Mouse (Mus musculus): Measurements from ENCODE around the gene Prcc.
"Not testable (repeated sequence)": the region's sequence is repeated elsewhere in the genome, so short reads cannot be mapped to it uniquely, and the experiment has no call there.

Gene Prcc

GRCm38 (mm10) chr3:87905880-87906485 lies 20.6 kb upstream of the Prcc start, which contains the start of gene Hdgf:
Gene Hdgf (plus strand): TSS chr3:87906321.
- peak; percentile 95 for DNase-seq (ENCODE audit: low spot score)

- no peak for DNase-seq (ENCODE audit: low spot score)
These were observed 18.4 kb upstream of the Prcc start for GRCm38 (mm10) chr3:87903821-87904220.

DNA sequence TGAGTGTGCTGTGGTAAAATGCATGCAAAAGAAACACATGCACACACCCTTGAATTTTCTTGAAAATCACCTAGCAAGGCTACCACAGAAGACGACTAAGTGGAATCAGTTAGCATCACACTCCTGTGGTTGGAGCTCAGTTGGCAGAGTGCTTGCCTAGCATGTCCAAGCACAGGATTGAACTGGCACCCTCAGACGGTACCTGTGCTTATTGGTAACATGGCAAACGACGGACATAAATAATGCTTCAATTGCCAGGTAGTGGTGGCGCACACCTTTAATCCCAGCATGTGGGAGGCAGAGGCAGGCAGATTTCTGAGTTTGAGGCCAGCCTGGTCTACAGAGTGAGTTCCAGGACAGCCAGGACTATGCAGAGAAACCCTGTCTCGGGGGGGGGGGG lies 16.6 kb upstream of the Prcc start:
- DNase-seq (ENCODE audit: low spot score), result not testable (repeated sequence)

DNA sequence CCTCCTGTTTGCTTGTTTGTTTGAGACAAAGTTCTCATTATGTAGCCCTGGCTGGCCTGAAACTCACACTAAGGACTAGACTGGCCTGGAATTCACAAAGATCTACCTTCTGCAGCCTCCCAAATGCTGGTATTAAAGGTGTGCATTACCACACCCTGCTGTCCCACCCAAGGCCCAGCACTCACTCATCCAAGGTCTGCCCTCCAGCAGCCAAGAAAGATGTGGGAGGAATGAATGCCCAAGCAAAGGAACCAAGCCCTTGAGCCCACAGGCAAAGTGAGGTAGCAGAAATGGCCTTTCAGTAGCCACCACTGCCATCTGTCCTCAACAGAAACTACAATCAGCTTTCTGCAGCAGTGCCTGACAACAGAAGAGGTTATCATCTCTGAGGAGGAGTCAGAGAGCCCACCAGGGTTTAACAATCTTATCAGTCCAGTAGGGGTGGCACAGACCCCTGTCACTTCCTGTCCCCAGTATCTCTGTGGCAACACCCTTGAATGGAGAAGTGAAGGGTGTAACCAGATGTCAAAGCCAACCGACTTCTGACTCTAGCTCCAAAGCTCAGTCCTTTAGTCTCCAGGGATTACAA lies 15.7 kb upstream of the Prcc start:
- DNase-seq (ENCODE audit: low spot score), result no peak

GRCm38 (mm10) chr3:87899776-87900175 lies 14.4 kb upstream of the Prcc start:
- DNase-seq (ENCODE audit: low spot score), result no peak

DNA sequence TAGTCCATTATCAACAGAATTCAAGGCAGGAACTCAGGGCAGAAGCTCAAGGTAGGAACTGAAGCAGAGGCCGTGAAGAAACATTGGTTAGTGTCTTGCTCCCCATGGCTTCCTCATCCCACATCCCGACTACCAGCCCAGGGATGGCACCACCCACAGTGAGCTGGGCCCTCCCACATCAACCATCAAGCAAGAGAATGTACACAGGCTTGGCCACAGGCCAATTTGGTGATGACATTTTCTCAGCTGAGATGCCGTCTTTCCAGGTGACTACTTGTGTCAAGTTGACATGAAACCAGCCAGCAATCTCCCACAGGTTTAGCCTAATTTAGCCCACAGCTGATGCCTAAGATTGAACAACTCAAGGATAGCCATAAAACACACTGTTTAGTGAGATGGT lies 13.9 kb upstream of the Prcc start:
- no peak for DNase-seq (ENCODE audit: low spot score)

GRCm38 (mm10) chr3:87893367-87893905 lies 8.0 kb upstream of the Prcc start:
- no peak for DNase-seq (ENCODE audit: low spot score)

- no peak for DNase-seq (ENCODE audit: low spot score)
These were observed 6.1 kb upstream of the Prcc start for GRCm38 (mm10) chr3:87891481-87891880.

GRCm38 (mm10) chr3:87887400-87887799 lies 2.0 kb upstream of the Prcc start:
- DNase-seq (ENCODE audit: low spot score), result not testable (repeated sequence)

- no peak for DNase-seq (ENCODE audit: low spot score)
These were observed 1.0 kb upstream of the Prcc start for GRCm38 (mm10) chr3:87886416-87886815.

- DNase-seq (ENCODE audit: low spot score), result no peak
These were observed 577 bp upstream of the Prcc start for GRCm38 (mm10) chr3:87886004-87886365.

DNA sequence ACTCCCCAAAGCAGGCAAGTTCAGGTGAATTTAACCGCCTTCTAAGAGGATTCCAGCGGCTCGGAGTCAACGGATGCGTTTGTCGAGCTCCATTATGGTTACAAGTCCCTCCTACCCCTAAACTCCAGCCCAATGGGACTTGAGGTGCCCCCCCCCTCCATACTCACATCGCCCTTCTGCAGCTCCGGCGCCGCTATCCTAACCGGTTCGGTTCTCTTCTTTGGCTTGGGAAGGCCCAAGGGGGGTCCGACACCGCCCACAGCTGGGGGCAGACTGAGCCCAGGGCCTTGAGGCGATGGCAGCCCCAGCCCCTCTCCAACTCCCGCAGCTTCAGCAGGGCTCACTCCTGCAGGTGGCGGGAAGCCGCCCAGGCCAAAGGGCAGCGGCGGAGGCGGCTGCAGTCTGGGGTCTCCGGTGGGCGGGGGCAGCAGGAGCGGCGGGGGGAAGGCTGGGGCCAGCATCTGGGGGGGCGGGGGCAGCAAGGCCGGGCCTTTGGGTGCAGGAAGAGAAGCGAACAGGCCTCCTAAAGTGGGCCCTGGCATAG lies 628 bp downstream of the Prcc start:
- peak; percentile 52 for DNase-seq (ENCODE audit: low spot score)

DNA sequence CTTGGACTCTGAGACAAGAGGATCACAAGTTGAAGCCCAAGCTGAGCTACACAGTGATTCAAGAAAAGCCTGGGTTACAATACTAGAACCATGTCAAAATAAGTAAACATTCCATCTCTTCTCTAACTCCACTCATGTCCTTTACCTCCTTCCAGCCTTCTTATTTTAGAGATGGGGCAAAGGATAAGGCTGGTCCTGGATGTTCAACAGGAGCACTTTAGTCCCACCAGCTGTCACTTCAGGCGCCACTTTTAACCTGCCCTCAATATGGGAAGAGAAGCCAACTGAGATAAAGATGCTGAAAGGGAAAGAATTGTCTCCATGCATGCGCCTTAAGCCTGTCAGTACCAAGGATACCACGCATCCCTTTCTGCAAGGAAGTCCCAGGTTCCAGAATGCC lies 1.1 kb downstream of the Prcc start:
- no peak for DNase-seq (ENCODE audit: low spot score)

GRCm38 (mm10) chr3:87877730-87878129 lies 7.7 kb downstream of the Prcc start:
- DNase-seq (ENCODE audit: low spot score), result no peak

DNA sequence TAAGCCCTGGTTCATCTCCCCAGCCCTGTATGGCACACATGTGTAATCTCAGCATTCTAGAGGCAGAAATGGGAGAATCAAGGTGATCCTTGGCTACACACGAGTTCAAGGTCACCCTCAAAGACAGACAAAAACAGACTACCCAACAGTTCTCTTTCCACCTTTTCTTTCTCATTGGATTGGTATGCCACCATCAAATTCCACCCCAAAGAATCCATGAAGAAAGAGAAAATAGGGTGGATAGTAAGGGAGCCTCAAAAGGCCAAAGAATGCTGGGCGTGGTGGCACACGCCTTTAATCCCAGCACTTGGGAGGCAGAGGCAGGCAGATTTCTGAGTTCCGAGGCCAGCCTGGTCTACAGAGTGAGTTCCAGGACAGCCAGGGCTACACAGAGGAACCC lies 21.3 kb downstream of the Prcc start:
- not testable (repeated sequence) for DNase-seq (ENCODE audit: low spot score)

DNA sequence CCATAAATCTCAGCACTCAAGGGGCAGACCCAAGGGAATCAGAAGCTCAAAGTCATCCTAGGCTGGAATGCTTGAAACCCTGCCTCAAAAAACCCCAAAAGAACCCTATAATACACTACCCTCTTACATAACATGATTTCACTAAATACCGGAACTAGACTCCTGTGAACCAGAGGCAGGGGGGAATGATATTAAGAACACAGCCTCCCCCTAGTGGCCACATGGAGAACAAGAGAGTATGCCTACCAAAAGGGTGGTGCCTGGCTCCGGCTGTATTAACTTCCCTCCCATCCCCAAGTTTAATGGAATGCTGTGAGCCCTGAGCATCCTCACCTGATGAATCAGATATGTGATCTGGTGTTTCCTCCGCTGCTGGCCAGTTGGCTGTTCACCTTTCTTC lies 25.6 kb downstream of the Prcc start:
- peak; percentile 91 for DNase-seq (ENCODE audit: low spot score)

DNA sequence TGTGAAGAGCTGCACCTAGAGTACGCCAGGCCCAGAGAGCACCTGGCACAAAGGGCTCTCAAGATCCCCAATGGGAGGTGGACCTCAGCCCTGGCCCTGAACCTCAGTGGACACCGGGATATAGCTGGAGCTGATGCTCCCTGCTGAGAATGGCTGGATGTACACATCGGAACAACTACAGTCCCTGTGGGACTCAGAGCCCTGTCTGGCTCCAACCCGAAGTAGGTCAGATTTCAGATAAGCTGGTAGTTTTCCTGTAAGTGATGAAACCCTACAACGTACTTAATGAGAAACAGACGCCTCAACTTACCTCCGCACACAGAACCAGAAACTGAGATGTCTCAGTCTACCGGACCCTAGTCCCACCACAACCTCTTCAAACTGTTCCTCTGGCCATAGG lies 27.7 kb downstream of the Prcc start:
- DNase-seq (ENCODE audit: low spot score), result peak; percentile 64

- peak; percentile 33 for DNase-seq (ENCODE audit: low spot score)
These were observed 29.5 kb downstream of the Prcc start for GRCm38 (mm10) chr3:87855936-87856335.

DNA sequence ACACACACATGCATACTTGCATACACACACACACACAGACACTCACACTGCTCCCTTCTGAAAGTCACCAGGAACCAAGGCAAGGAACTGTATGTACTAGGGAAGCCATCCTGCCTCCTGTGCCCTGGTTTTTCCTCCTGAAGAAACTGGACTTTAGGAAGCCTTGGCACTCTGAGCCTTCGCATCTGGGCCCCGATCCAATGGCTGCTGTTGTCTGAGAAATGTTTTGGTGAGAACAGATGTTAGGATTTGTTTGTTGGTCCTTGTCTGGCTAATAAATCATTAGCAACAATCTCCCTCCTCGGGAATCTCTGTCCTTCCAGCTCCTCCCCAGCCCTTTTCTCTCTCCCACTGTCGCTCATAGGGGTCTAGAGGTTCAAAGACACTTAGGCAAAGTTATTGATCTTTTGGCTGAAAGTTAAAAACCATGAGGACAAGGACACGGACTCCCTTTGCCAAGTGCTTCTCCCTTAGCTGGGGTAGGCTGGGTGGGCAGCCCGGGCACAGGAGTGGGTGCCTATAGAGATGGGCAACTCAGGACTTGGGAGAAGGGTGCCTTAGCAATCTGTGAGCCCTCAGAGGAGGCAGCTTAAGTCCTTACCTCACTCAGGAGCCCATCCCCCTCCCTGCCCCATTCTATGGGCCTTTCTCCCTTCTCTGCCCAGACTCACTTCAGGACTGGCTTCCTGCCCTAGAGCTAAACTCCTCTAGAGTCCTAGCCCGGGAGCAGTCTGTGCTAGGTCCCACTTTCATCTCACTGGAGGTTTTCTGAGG lies 30.4 kb downstream of the Prcc start:
- peak; percentile 88 for DNase-seq (ENCODE audit: low spot score)

DNA sequence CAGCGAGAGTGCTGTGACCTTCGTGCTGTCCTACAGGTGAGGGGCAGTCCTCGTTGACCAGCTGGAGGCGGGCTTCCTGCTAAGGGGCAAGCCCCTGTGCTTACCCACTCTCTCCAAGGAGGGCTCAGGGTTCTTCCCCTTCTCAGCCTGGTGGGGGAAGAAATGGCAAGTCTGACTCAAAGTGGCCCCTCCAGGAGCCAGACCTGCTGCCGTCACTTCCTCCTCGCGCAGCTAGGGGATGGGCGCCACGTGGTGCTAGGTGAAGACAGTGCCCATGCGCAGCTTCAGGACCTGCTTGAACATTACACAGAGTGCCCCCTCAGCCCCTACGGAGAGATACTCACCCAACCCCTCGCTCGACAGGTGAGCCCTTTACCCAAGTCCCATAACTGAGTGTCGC lies 36.3 kb downstream of the Prcc start:
- no peak for DNase-seq (ENCODE audit: low spot score)

DNA sequence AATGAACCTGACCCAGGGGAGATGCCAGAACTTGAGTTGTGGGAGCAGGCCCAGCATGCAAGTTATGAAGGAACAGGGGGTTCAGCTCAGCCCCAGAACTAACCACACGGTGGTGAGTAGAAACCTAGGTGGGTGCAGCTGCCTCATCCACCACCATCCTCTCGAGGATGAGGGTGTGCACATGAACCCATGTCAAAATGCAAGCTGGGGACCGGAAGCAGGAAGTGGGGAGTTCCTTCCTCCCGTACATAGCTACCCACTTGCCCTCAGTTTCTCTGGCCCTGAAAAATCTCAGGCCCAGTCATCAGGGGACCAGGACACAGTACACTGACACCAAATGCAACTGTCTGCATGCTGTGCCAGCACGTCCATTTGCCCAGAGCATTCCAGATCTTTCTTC lies 37.7 kb downstream of the Prcc start:
- no peak for DNase-seq (ENCODE audit: low spot score)

- no peak for DNase-seq (ENCODE audit: low spot score)
These were observed 38.7 kb downstream of the Prcc start, which contains the start of gene Sh2d2a for GRCm38 (mm10) chr3:87846650-87847110. Gene Sh2d2a (plus strand): TSS chr3:87846755.

GRCm38 (mm10) chr3:87846186-87846585 lies 39.2 kb downstream of the Prcc start:
- no peak for DNase-seq (ENCODE audit: low spot score)
